Mouse (Mus musculus) MEL (cell line): ENCODE results near the gene Ppp1r11. TPM values are rescaled to one million over a fixed set of nuclear protein-coding genes. Genes with fewer than 3 reads are reported as not detected.

Experiments
- DNase-seq: peaks from one replicate; pipeline ENCODE4 v3.0.0; 2011; ENCODE audit warnings: low read depth, low spot score
- H3K27ac ChIP-seq: 2 replicates; pipeline ENCODE4 v1.5.1; 2012; ENCODE audit warnings: low read depth, mild to moderate bottlenecking, control low read depth, low read length, moderate library complexity; ENCODE audit not compliant: control insufficient read depth
- H3K27me3 ChIP-seq, 2 experiments: fragments of 150-350 bp in 1 of 2; sonication (generic) in 1 of 2; 2 replicates each; pipeline ENCODE4 v1.6.1; 2012; ENCODE audit warnings: low read length in 2 of 2, mild to moderate bottlenecking in 2 of 2, improper control_type of control experiment in 1 of 2, moderate library complexity in 1 of 2; ENCODE audit not compliant: insufficient read depth in 2 of 2, control insufficient read depth in 1 of 2
- H3K36me3 ChIP-seq, 2 experiments: 2 replicates each; pipeline ENCODE4 v1.6.1; 2012 to 2014; ENCODE audit warnings: low read length in 2 of 2, improper control_type of control experiment in 1 of 2, inconsistent platforms in 1 of 2, mild to moderate bottlenecking in 1 of 2; ENCODE audit not compliant: insufficient read depth in 2 of 2, control insufficient read depth in 1 of 2
- H3K4me1 ChIP-seq, 2 experiments: fragments of 150-350 bp in 1 of 2; sonication (generic) in 1 of 2; 2 replicates each; pipeline ENCODE4 v1.6.1; 2012; ENCODE audit warnings: low read length in 2 of 2, improper control_type of control experiment in 1 of 2, mild to moderate bottlenecking in 1 of 2; ENCODE audit not compliant: insufficient read depth in 2 of 2, control insufficient read depth in 1 of 2
- H3K4me3 ChIP-seq, 2 experiments: fragments of 150-350 bp in 1 of 2; sonication (generic) in 1 of 2; 2 replicates each; pipeline ENCODE4 v1.5.1; 2012; ENCODE audit warnings: low read depth in 2 of 2, low read length in 2 of 2, mild to moderate bottlenecking in 2 of 2, moderate library complexity in 2 of 2, control low read depth in 1 of 2, improper control_type of control experiment in 1 of 2; ENCODE audit not compliant: control insufficient read depth in 1 of 2, insufficient read depth in 1 of 2
- H3K79me2 ChIP-seq: 2 replicates; pipeline ENCODE4 v1.6.1; 2012; ENCODE audit warnings: mild to moderate bottlenecking, low read length, moderate library complexity; ENCODE audit not compliant: control insufficient read depth, poor library complexity, insufficient read depth
- H3K9ac ChIP-seq: 2 replicates; pipeline ENCODE4 v1.6.1; 2012; ENCODE audit warnings: low read depth, mild to moderate bottlenecking, control low read depth, low read length, moderate library complexity; ENCODE audit not compliant: control insufficient read depth, poor library complexity, severe bottlenecking
- H3K9me3 ChIP-seq: fragments of 150-350 bp; sonication (generic); replicated peaks from 2 replicates; pipeline ENCODE4 v1.6.1; 2012; ENCODE audit warnings: mild to moderate bottlenecking, low read length, improper control_type of control experiment, moderate library complexity; ENCODE audit not compliant: insufficient read depth
- BHLHE40 ChIP-seq: IDR thresholded peaks from 2 replicates; pipeline ENCODE4 v1.6.1; 2012; ENCODE audit warnings: low read depth, mild to moderate bottlenecking, inconsistent platforms, low read length, improper control_type of control experiment, borderline replicate concordance
- CHD1 ChIP-seq: IDR thresholded peaks from 2 replicates; pipeline ENCODE4 v1.6.1; 2012; ENCODE audit warnings: low read depth, mild to moderate bottlenecking, inconsistent platforms, low read length, improper control_type of control experiment
- CTCF ChIP-seq, 3 experiments: IDR thresholded peaks in 2 of 3; conservative IDR thresholded peaks in 1 of 3; 2 replicates each; pipeline ENCODE4 v1.5.1; 2011 to 2012; ENCODE audit warnings: low read length in 3 of 3, low read depth in 2 of 3, mild to moderate bottlenecking in 2 of 3, improper control_type of control experiment in 1 of 3, inconsistent platforms in 1 of 3, mixed read lengths in 1 of 3, moderate library complexity in 1 of 3; ENCODE audit not compliant: control insufficient read depth in 1 of 3, insufficient read depth in 1 of 3, poor library complexity in 1 of 3, severe bottlenecking in 1 of 3
- E2F4 ChIP-seq: IDR thresholded peaks from 2 replicates; pipeline ENCODE4 v1.6.1; 2011; ENCODE audit warnings: low read depth, low read length, improper control_type of control experiment, borderline replicate concordance
- ELF1 ChIP-seq: IDR thresholded peaks from 2 replicates; pipeline ENCODE4 v1.6.1; 2014; ENCODE audit warnings: low read depth, mild to moderate bottlenecking, inconsistent platforms, low read length, improper control_type of control experiment, moderate library complexity
- GABPA ChIP-seq: IDR thresholded peaks from 2 replicates; pipeline ENCODE4 v1.6.1; 2012; ENCODE audit warnings: low read depth, mild to moderate bottlenecking, inconsistent platforms, low read length, improper control_type of control experiment, moderate library complexity
- GATA1 ChIP-seq: IDR thresholded peaks from 2 replicates; pipeline ENCODE4 v1.6.1; 2011; ENCODE audit warnings: low read depth, low read length, improper control_type of control experiment
- HCFC1 ChIP-seq: IDR thresholded peaks from 2 replicates; pipeline ENCODE4 v1.6.1; 2012; ENCODE audit warnings: low read depth, mild to moderate bottlenecking, inconsistent platforms, low read length, improper control_type of control experiment, moderate library complexity
- JUND ChIP-seq: IDR thresholded peaks from 2 replicates; pipeline ENCODE4 v1.6.1; 2011; ENCODE audit warnings: low read depth, mild to moderate bottlenecking, improper control_type of control experiment, low read length
- MAFK ChIP-seq: IDR thresholded peaks from 2 replicates; pipeline ENCODE4 v1.6.1; 2011; ENCODE audit warnings: low read depth, mild to moderate bottlenecking, low read length, improper control_type of control experiment, borderline replicate concordance
- MAX ChIP-seq: IDR thresholded peaks from 2 replicates; pipeline ENCODE4 v1.6.1; 2011; ENCODE audit warnings: low read length, improper control_type of control experiment
- MEF2A ChIP-seq: IDR thresholded peaks from 2 replicates; pipeline ENCODE4 v1.6.1; 2014; ENCODE audit warnings: low read depth, mild to moderate bottlenecking, inconsistent platforms, low read length, improper control_type of control experiment; ENCODE audit not compliant: poor library complexity, insufficient replicate concordance, severe bottlenecking; ENCODE audit errors: extremely low read depth
- MXI1 ChIP-seq: IDR thresholded peaks from 2 replicates; pipeline ENCODE4 v1.6.1; 2011; ENCODE audit warnings: mild to moderate bottlenecking, low read depth, low read length, improper control_type of control experiment
- MYB ChIP-seq: IDR thresholded peaks from 2 replicates; pipeline ENCODE4 v1.6.1; 2011; ENCODE audit warnings: mild to moderate bottlenecking, low read depth, low read length, improper control_type of control experiment
- NELFE ChIP-seq: IDR thresholded peaks from 2 replicates; pipeline ENCODE4 v1.6.1; 2011; ENCODE audit warnings: low read depth, low read length, improper control_type of control experiment
- POLR2A ChIP-seq, 2 experiments: IDR thresholded peaks; 2 replicates each; pipeline ENCODE4 v1.6.1; 2011 to 2012; ENCODE audit warnings: low read length in 2 of 2, mild to moderate bottlenecking in 2 of 2, control low read depth in 1 of 2, improper control_type of control experiment in 1 of 2, low read depth in 1 of 2, moderate library complexity in 1 of 2; ENCODE audit not compliant: control insufficient read depth in 1 of 2, insufficient read depth in 1 of 2, poor library complexity in 1 of 2
- POLR2AphosphoS2 ChIP-seq: IDR thresholded peaks from 2 replicates; pipeline ENCODE4 v1.6.1; 2011; ENCODE audit warnings: low read length, improper control_type of control experiment
- POLR2AphosphoS5 ChIP-seq: IDR thresholded peaks from 2 replicates; pipeline ENCODE4 v1.6.1; 2012; ENCODE audit warnings: low read depth, borderline replicate concordance, mild to moderate bottlenecking, inconsistent platforms, low read length, moderate library complexity, mixed read lengths
- RCOR1 ChIP-seq: IDR thresholded peaks from 2 replicates; pipeline ENCODE4 v1.6.1; 2012; ENCODE audit warnings: low read depth, mild to moderate bottlenecking, inconsistent platforms, low read length, improper control_type of control experiment
- SIN3A ChIP-seq: IDR thresholded peaks from 2 replicates; pipeline ENCODE4 v1.6.1; 2012; ENCODE audit warnings: low read length, improper control_type of control experiment, inconsistent platforms
- SMC3 ChIP-seq: IDR thresholded peaks from 2 replicates; pipeline ENCODE4 v1.6.1; 2011; ENCODE audit warnings: low read depth, low read length, improper control_type of control experiment
- UBTF ChIP-seq: IDR thresholded peaks from 2 replicates; pipeline ENCODE4 v1.6.1; 2012; ENCODE audit warnings: low read depth, mild to moderate bottlenecking, inconsistent platforms, low read length, improper control_type of control experiment, moderate library complexity, borderline replicate concordance; ENCODE audit not compliant: insufficient read depth
- ZC3H11A ChIP-seq: IDR thresholded peaks from 2 replicates; pipeline ENCODE4 v1.6.1; 2012; ENCODE audit warnings: low read depth, mild to moderate bottlenecking, inconsistent platforms, low read length, improper control_type of control experiment
- ZKSCAN1 ChIP-seq: IDR thresholded peaks from 2 replicates; pipeline ENCODE4 v1.6.1; 2012; ENCODE audit warnings: low read depth, mild to moderate bottlenecking, inconsistent platforms, low read length, improper control_type of control experiment, moderate library complexity
- ZMIZ1 ChIP-seq: IDR thresholded peaks from 2 replicates; pipeline ENCODE4 v1.6.1; 2012; ENCODE audit warnings: low read depth, mild to moderate bottlenecking, inconsistent platforms, low read length, improper control_type of control experiment, moderate library complexity
- ZNF384 ChIP-seq: IDR thresholded peaks from 2 replicates; pipeline ENCODE4 v1.6.1; 2012; ENCODE audit warnings: low read depth, mild to moderate bottlenecking, inconsistent platforms, low read length, improper control_type of control experiment
- polyA plus RNA-seq, 2 experiments: library from polyadenylated mRNA; stranded (reverse) in 1 of 2; unstranded in 1 of 2; fragments of >175 nt in 1 of 2; fragments of >200 nt in 1 of 2; gene quantifications; 2 replicates each; pipeline versions ENCODE4 v1.2.1 to v1.2.4; 2012; ENCODE audit warnings: low replicate concordance in 2 of 2, low read depth in 1 of 2; ENCODE audit not compliant: insufficient read length in 2 of 2, insufficient read depth in 1 of 2, missing spikeins in 1 of 2
- total RNA-seq: library from RNA; depleted of rRNA; stranded (reverse); fragments of 300-350 nt; gene quantifications from 2 replicates; pipeline ENCODE4 v1.2.3, GENCODE M21; 2012

Ppp1r11 gene
- total and polyA plus RNA-seq, 3 experiments, result 138 to 146 TPM; not detected in 1

DNA sequence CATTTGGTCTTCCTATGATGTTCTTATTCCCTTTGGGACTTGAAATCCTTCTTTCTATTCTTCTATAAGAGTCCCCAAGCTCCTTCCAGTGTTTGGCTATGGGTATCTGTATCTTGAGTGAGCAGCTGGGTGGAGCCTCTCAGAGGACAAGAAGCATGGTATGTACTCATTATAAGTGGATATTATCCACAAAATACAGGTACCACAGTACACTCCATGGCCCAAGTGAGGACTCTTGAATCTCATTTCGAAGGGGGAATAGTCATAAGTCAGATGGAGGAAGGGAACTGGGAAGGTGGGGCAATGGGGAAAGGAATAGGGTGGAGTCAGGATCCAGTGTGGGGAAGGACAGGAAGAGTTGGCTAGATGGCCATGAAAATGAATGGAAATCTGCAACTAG lies 1.5 kb upstream of the Ppp1r11 start:
- no peak overlapping the region for H3K9ac ChIP-seq

DNA sequence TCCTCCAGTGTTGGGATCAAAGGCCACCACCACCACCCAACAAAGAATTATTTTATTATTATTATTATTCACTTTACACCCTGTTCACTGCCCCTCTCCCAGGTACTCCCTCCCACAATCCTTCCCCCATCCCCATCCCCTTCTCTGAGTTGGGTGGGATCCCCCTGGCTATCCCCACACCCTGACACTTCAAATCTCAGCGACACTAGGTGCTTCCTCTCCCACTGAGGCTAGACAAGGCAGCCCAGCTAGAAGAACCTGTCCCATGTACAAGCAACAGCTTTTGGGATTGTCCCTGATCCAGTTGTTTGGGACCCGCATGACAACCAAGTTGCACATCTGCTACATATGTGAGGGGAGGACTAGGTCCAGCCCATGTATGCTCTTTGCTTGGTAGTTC lies 1.1 kb upstream of the Ppp1r11 start:
- TF ChIP-seq E2F4 (no peak), JUND (no peak), MXI1 (no peak), CHD1 (no peak), MAFK (no peak), GATA1 (no peak), ELF1 (no peak), MAX (no peak), GABPA (no peak), RCOR1 (no peak), SIN3A (no peak), HCFC1 (no peak), ZNF384 (no peak)
- no peak for DNase-seq
- H3K27me3 ChIP-seq, result no peaks in the 10 kb centered on the region
- H3K79me2 ChIP-seq, result peaks cover 15% of the 10 kb centered on the region
- peaks cover 0 to 9% of the 10 kb centered on the region in 2 experiments; a peak in 2 of 4 replicates for H3K36me3 ChIP-seq
- no peak overlapping the region for H3K4me3 ChIP-seq
- H3K27ac ChIP-seq, result no peak overlapping the region
- no peaks in the 10 kb centered on the region for H3K9me3 ChIP-seq
- H3K4me1 ChIP-seq, result no peaks in the 10 kb centered on the region; a peak in 1 of 4 replicates
- H3K9ac ChIP-seq, result no peak overlapping the region

More for the DNA sequence above, 1.5 kb upstream of the Ppp1r11 start:
- Histone ChIP-seq H3K4me1 (no peaks in the 10 kb centered on the region; a peak in 1 of 4 replicates), H3K4me3 (no peak overlapping the region), H3K9me3 (no peaks in the 10 kb centered on the region), H3K79me2 (peaks cover 15% of the 10 kb centered on the region), H3K36me3 (peaks cover 0 to 9% of the 10 kb centered on the region in 2 experiments; a peak in 2 of 4 replicates), H3K27ac (no peak overlapping the region), H3K27me3 (no peaks in the 10 kb centered on the region)
- TF ChIP-seq ZKSCAN1, result no peak
- TF ChIP-seq CTCF (IDR thresholded peaks at IDR 0.05 in 2 of 3, conservative IDR thresholded peaks at IDR 0.05 in 1 of 3; ENCODE audit: control insufficient read depth in 1 of 3, insufficient read depth in 1 of 3, low read depth in 2 of 3, low read length in 3 of 3, poor library complexity in 1 of 3, severe bottlenecking in 1 of 3), result no peak
- no peak for TF ChIP-seq NELFE
- TF ChIP-seq POLR2AphosphoS5, result no peak
- no peak for TF ChIP-seq UBTF
- TF ChIP-seq POLR2A (IDR thresholded peaks at IDR 0.05; ENCODE audit: control insufficient read depth in 1 of 2, insufficient read depth in 1 of 2, low read depth in 1 of 2, low read length in 2 of 2, poor library complexity in 1 of 2), result no peak
- no peak for TF ChIP-seq BHLHE40
- TF ChIP-seq ZNF384, result no peak
- TF ChIP-seq ZC3H11A, result no peak
- TF ChIP-seq MYB, result no peak
- TF ChIP-seq ZMIZ1, result no peak
- no peak for TF ChIP-seq MEF2A
- no peak for TF ChIP-seq SMC3
- TF ChIP-seq POLR2AphosphoS2, result no peak
- no peak for TF ChIP-seq HCFC1
- no peak for TF ChIP-seq GABPA
- TF ChIP-seq JUND, result no peak
- TF ChIP-seq SIN3A, result no peak
- no peak for TF ChIP-seq MAFK
- TF ChIP-seq CHD1, result no peak
- no peak for DNase-seq
